Mouse (Mus musculus) induced T-regulatory cell, adult 2 months (primary cell): ENCODE results near the gene Hmgcs1.
"Not testable (repeated sequence)": the region's sequence is repeated elsewhere in the genome, so short reads cannot be mapped to it uniquely, and the experiment has no call there.

Source experiments
- DNase-seq: peaks from one replicate; pipeline ENCODE4 v3.0.0-alpha.2; 2012; ENCODE audit warnings: low read depth

The Hmgcs1 gene

DNA sequence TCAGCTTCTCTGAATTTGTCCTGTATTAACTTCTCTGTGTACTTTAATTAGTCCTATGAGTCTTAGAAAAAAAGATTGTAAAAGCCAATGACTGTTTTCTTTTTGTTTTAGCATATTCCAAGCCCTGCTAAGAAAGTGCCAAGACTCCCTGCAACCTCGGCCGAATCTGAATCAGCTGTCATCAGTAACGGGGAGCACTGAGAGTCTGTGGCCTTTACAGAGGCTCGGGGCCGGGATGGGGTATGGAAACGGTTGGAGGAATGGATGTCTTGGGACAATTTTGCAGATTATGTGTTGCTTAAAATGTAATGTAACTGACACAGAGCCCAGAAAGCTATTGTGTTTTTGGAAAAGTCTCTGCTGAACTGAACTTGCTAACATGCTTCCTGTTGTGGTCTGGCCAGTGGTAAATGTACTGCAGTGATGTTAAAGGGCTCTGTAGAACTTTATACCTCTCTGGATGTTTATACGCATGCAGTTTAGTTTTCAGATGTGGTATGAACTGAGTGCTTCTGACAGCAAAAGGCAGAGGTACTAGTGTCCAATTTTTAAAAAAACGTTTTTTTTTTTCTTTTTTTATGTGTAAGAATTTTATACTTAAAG is 16.2 kb downstream of the Hmgcs1 start:
- DNase-seq = not testable (repeated sequence)

DNA sequence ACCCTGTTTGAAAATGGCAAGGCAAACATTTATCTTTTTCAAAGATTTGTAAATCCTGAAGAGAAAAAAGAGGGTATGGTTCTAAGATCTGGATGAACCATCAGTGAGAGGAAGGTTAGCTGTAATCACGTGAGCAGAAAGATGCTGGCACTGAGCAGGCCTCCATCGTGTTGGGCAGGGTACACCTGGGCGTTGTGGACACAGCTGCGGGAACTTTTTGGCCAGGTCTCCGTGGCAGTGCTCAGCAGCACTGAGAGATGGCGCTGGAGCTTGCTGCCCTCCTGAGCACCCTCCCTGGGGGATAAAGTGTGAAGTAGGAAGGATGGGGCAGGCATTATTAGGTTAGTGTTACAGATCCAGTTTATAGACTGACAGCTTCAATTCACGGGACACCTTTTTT is 16.8 kb downstream of the Hmgcs1 start:
- no peak for DNase-seq

DNA sequence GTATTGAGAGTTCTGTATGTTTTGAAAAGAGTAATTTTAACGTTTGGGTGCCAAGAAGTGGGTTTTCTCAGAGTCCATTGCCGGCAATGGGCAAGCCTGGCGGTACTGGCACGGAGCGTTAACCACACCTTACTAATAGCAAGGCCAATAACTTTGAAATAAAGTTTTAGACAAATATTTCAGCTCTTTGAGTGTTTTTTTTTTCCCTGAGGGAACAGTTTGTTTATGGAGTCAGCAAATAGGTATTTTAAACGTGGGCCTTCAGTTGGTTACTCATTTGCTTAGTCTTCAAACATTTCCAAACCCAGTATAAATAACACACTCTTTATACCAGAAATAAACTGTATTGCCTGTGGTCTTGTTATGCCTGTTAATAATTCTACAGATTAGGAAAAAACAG is 17.7 kb downstream of the Hmgcs1 start:
- no peak for DNase-seq

DNA sequence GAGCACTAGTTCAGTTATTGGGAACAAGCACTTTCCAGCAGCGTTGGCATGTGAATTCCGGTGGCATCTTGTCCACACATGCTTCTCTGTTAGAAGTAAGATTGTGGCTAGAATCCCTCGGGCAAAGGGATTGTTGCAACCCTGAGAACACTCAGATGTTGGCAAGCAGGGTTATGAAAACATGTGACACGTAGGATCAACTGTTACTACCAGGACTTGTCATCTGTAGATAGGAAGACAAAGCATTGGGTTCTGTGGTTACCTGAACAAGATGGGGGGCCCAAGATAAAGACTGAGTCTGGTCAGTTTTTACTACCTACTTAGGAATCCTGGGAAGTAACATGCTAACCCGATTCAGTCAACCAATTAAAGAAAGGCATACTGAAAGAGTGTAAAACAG is 18.8 kb downstream of the Hmgcs1 start:
- no peak for DNase-seq

- DNase-seq = no peak
These were observed 19.4 kb downstream of the Hmgcs1 start for GRCm38 (mm10) chr13:119709388-119710267.

- DNase-seq = no peak
These were observed 20.1 kb downstream of the Hmgcs1 start for GRCm38 (mm10) chr13:119710268-119710610.

DNA sequence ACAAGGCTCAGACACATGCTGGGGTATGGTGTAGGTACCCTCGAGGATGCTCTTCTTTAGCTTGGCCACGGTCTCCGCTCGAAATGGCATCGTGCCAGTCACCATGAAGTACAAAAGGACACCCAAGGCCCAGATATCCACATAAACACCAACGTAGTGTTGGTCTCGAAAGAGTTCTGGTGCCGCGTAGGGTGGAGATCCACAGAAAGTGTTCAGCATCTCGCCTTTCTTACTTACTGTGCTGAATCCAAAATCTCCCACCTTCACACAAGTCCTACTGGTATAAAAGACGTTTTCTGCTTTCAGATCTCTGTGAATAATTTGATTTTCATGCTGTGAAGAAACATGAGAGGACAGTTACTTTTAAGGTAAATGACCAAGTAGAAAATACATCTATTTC is 22.3 kb downstream of the Hmgcs1 start:
- no peak for DNase-seq

GRCm38 (mm10) chr13:119713107-119713787 is 23.1 kb downstream of the Hmgcs1 start:
- DNase-seq = no peak

DNA sequence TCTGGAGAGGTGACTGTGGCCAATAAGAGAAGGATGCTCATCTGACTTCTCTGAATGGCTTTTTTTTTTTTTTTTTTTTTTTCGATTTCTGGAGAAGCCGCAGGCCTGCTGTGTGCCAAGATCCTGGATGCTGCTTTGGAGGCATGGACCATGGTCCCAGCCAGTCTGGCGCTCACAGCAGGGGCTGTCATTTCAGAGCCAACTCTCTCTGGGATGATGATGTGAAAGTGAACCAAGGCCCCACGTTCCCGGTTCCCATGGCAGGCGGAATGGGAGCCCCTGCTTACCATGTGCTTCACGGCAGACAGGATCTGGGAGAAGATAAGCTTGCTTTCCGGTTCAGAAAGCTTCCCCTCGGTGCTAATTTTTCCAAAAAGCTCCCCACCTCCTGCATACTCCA is 23.6 kb downstream of the Hmgcs1 start:
- DNase-seq = no peak

DNA sequence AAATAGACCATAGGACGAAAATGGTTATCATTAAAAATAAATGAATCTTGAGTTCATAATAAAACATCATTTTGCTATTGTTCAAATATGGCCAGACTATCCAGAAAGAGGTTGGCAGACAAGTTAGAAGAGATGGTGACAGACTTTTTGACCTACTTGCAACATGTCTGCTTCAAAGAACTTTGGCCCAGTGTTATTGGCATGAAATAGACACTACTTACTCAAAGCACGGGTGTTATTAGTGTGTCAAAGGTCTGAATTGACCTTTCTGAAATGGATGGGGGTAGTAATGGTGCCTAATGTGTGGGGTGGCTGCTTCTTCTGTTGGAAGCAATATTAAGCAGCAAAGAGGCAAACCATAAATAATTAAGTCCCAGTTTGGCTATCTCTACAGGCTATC is 25.9 kb downstream of the Hmgcs1 start:
- DNase-seq = no peak

- no peak for DNase-seq
These were observed 32.3 kb downstream of the Hmgcs1 start for GRCm38 (mm10) chr13:119722447-119722846.

- no peak for DNase-seq
These were observed 33.2 kb downstream of the Hmgcs1 start for GRCm38 (mm10) chr13:119723368-119723767.

DNA sequence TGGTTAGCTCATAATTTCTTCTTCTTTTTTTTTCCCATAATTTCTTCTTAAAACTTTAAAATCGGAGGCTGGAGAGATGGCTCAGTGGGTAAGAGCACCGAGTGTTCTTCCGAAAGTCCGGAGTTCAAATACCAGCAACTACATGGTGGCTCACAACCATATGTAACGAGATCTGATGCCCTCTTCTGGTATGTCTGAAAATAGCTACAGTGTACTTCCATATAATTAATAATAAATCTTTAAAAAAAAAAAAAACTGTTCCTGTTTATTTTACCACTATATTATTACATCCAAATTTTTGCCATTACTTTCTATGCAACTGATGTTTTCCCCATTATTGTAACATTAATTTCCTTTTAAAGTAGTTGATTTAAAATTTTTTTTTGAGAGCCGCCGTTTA is 34.4 kb downstream of the Hmgcs1 start:
- DNase-seq = peak; percentile 15

GRCm38 (mm10) chr13:119727608-119728387 is 37.6 kb downstream of the Hmgcs1 start:
- DNase-seq = no peak

- DNase-seq = no peak
These were observed 39.2 kb downstream of the Hmgcs1 start for GRCm38 (mm10) chr13:119729406-119729805.

- DNase-seq = no peak
These were observed 41.3 kb downstream of the Hmgcs1 start for GRCm38 (mm10) chr13:119731448-119731847.

DNA sequence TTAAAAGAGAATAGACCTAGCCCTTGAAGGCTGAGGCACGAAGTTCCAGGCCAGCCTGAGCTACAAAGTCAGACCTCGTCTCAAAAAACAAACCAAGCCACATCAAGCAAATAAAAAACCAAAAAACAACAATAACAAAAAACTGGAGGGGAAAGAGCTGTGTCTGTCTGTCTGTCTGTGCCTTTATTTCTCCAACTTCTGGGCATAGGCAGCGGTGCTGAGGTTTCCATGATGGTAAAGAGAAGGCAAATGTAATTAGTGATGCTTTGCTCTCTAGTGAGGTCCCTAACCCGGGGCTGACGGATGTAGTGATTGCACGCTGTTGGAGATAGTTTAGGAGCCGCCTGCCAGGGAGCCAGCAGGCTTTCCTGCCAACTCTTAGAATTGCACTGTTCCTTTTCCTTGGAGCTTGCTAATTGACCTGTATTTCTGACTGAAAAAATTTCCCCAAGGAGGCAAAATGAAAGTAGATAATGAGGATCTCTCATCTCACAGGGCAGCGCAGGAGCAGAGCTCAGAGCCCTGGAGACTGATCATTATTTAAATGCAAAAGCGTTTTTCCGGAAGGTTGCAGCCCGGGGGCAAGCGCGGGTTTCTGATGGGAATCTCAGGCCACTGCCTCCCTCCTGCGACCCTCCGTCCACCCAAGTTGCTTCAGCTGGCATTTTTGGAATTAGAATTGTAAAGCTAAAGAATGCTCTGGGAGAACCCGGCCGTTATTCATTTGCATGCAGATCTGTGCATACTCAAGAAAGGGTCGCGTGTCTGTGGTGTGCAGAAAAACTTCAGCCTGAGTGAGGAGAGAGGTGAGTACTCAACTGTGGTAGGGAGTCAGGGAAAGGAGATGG is 51.4 kb downstream of the Hmgcs1 start:
- no peak for DNase-seq

- no peak for DNase-seq
These were observed 52.7 kb downstream of the Hmgcs1 start for GRCm38 (mm10) chr13:119742711-119743415.

- DNase-seq = no peak
These were observed 53.3 kb downstream of the Hmgcs1 start for GRCm38 (mm10) chr13:119743470-119743869.

- no peak for DNase-seq
These were observed 56.8 kb downstream of the Hmgcs1 start for GRCm38 (mm10) chr13:119746930-119747329.
